Mouse (Mus musculus): ENCODE data around the gene Tomm5.
"Not testable (repeated sequence)": the region's sequence is repeated elsewhere in the genome, so short reads cannot be mapped to it uniquely, and the experiment has no call there.

The Tomm5 gene

GRCm38 (mm10) chr4:45066036-45066730, 41.7 kb downstream of the Tomm5 start:
- no peak for DNase-seq (ENCODE audit: low spot score)

GRCm38 (mm10) chr4:45064577-45064976, 43.3 kb downstream of the Tomm5 start:
- no peak for DNase-seq (ENCODE audit: low spot score)

- DNase-seq (ENCODE audit: low spot score), result not testable (repeated sequence)
Measured at GRCm38 (mm10) chr4:45063836-45064235, 44.1 kb downstream of the Tomm5 start.

- no peak for DNase-seq (ENCODE audit: low spot score)
Measured at GRCm38 (mm10) chr4:45055451-45055850, 52.5 kb downstream of the Tomm5 start.

Measured in embryo, embryonic 10.5 days (tissue).